Mouse (Mus musculus) effector memory CD4-positive, alpha-beta T cell, adult 5 months (primary cell): Measurements from ENCODE around the gene Def6. TPM values are rescaled to one million over a fixed set of nuclear protein-coding genes. Genes with fewer than 3 reads are reported as not detected.

Experiments
- polyA plus RNA-seq: library from polyadenylated mRNA; unstranded; fragments of 100-300 nt; shearing (Covaris generic); gene quantifications from one replicate; pipeline ENCODE4 v1.2.1, GENCODE M21; 2017

The Def6 gene
- polyA plus RNA-seq, result 165 TPM

DNA sequence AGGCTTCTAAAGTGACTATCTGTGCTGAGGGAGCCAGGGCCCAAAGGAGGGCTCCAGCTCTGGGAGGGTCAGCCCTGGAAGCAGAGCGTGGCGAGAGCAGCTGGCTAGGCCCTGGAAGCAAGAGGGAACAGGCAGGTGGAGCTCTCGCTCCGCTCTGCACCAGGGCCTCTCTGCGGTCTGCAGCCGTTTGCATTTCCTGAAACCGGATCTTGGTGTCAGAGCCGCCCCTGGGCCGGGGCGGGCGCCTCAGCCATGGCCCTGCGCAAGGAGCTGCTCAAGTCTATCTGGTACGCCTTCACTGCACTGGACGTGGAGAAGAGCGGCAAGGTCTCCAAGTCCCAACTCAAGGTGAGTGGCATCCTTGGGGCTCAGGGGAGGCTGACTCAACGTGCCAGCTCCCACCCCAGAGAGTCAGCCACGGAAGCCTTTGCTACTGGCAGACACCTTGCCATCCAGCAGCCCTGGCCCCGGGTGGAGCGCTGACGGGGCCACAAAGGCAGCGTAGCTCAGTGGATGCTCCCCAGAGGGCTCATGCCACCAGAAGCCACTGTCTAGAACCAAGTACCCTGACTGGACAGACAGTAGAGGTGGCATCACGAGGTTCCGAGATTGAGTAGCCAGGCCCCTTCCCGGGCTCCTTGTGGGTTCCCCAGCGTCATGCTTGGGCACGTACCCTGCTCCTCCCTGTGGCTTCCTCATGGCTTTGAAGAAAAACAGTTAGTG lies at the start of gene Def6:
Gene Def6, plus strand, starts transcription at position 188 of the 723 bp plus-strand sequence.

GRCm38 (mm10) chr17:28176775-28177539 lies 30.6 kb upstream of the Def6 start, which contains the start of gene Zfp523:
Zfp523 (plus strand) TSS chr17:28177129.

DNA sequence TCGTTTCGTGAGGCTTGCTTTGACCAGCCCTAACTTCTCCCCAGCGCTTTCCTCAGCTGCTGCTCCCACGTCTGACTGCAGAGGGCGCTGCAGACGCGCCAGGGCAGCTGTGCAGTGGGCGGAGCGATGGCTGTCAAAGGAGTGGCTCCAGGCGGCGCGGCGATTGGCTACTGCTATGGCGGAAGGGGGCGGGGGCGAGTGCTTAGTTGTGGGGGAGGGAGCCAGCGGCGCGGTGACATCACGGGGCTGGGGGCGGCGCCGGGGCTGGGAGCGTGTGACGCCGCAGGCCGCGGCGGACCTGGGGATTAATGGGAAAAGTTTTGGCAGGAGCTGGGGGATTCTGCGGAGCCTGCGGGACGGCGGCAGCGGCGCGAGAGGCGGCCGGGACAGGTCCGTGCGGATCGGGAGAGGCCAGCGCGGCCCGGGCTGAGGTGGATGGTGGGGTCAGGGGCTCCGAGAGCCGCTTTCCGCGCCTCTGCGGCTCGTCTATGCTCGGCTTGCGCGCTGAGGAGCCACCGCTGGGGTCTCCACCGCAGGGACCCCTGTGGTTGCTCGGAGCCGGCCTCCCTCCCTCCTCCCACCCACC lies 25.0 kb downstream of the Def6 start, which contains the start of gene Ppard:
Gene Ppard, plus strand, starts transcription at position 226 of the 586 bp plus-strand sequence.

Other genes with a start within 250 kb of the Def6 start
- 1.6 TPM for gene Tcp11, start 127.1 kb upstream of the Def6 start, polyA plus RNA-seq
- not detected for gene Scube3, start 65.6 kb upstream of the Def6 start, polyA plus RNA-seq
- gene Zfp523, start 30.6 kb upstream of the Def6 start, polyA plus RNA-seq, result 21.5 TPM
- 9.0 TPM for gene Ppard, start 24.9 kb downstream of the Def6 start, polyA plus RNA-seq
- 25.4 TPM for gene Fance, start 105.7 kb downstream of the Def6 start, polyA plus RNA-seq
- 349 TPM for gene Rpl10a, start 120.7 kb downstream of the Def6 start, polyA plus RNA-seq
- gene Tead3, start 143.0 kb downstream of the Def6 start, polyA plus RNA-seq, result not detected
- gene Tulp1, start 157.4 kb downstream of the Def6 start, polyA plus RNA-seq, result not detected